Mouse (Mus musculus): ENCODE results near the gene Dcdc2b.
A peak's percentile ranks its signal among the peaks of the same experiment; 100 is the strongest.

The Dcdc2b gene

GRCm38 (mm10) chr4:129578466-129578865 lies 35.6 kb downstream of the Dcdc2b start, which contains the start of gene Fam167b:
Gene Fam167b, minus strand, starts transcription at chr4:129578549.
- no peak for DNase-seq (ENCODE audit: low spot score in 2 of 2)

DNA sequence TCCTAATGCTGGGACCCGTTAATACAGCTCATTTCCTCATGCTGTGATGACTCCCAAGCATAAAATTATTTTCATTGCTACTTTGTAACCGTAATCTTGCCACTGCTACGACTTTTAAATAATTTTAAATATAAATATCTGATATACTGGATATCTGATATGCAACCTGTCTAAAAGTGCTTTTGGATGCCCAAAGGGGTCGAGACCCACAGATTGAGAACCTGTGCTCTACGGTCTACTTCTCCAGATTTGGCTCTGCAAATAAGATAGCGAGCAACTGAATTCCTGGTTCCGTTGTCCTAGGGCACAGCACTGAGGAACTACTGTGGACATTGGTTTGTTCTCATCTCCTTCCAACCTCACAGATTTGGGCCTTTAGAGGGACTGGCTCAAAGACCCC lies 36.4 kb downstream of the Dcdc2b start:
- no peak for DNase-seq (ENCODE audit: low spot score in 2 of 2)

GRCm38 (mm10) chr4:129576863-129577491 lies 37.1 kb downstream of the Dcdc2b start:
- peak; percentile 59 to 79 for DNase-seq (ENCODE audit: low spot score in 2 of 2)

- peak in 1 of 2 experiments; percentile 76 for DNase-seq (ENCODE audit: low spot score in 2 of 2)
Observed at GRCm38 (mm10) chr4:129575171-129575844, 38.7 kb downstream of the Dcdc2b start.

- peak in 1 of 2 experiments; percentile 59 for DNase-seq (ENCODE audit: low spot score in 2 of 2)
Observed at GRCm38 (mm10) chr4:129573430-129573829, 40.6 kb downstream of the Dcdc2b start, which contains the start of gene Lck. Gene Lck, minus strand, starts transcription at chr4:129573641.

- no peak for DNase-seq (ENCODE audit: low spot score in 2 of 2)
Observed at GRCm38 (mm10) chr4:129573093-129573370, 41.0 kb downstream of the Dcdc2b start.

GRCm38 (mm10) chr4:129572236-129573092 lies 41.6 kb downstream of the Dcdc2b start:
- no peak for DNase-seq (ENCODE audit: low spot score in 2 of 2)

- DNase-seq (ENCODE audit: low spot score in 2 of 2): no peak
Observed at GRCm38 (mm10) chr4:129571551-129572084, 42.4 kb downstream of the Dcdc2b start.

GRCm38 (mm10) chr4:129570028-129570427 lies 44.0 kb downstream of the Dcdc2b start:
- DNase-seq (ENCODE audit: low spot score in 2 of 2): no peak

DNA sequence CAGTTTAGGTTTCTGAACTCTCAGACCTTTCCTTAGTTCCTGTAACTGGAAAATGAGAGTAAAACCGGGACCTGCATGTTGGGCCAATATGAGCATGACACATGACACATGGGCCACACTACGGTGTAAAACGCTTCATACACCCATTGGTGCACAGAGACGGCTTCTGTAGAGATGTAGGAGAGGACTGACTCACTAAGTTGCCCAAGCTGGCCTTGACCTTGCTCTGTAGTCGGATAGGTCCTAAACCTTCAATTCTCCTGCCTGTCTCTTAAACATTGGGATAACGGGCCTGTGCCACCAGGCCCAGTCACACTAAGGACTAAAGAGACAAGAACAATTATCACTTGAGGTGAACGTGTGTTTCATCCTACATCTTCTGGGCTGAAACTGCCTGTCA lies 45.7 kb downstream of the Dcdc2b start:
- no peak for DNase-seq (ENCODE audit: low spot score in 2 of 2)

DNA sequence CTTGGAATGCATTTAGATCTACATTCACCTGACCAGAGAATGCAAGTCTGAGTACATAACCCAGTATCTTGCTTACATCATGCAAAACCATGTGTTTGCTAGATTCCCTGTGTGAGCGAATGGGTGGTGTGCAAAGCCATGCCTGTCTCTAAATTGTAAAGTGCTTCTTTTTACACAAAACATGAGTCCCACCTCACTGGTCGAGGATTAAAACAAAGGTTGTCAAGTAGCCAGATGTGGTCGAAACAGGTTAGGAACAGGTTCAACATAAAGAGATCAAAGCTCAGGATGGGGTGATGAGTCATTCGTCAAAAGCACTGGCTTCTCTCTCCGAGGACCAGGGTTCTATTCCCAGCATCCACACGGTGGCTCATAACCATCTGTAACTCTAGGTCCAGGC lies 48.9 kb downstream of the Dcdc2b start:
- no peak for DNase-seq (ENCODE audit: low spot score in 2 of 2)

GRCm38 (mm10) chr4:129563718-129564117 lies 50.3 kb downstream of the Dcdc2b start:
- no peak for DNase-seq (ENCODE audit: low spot score in 2 of 2)

DNA sequence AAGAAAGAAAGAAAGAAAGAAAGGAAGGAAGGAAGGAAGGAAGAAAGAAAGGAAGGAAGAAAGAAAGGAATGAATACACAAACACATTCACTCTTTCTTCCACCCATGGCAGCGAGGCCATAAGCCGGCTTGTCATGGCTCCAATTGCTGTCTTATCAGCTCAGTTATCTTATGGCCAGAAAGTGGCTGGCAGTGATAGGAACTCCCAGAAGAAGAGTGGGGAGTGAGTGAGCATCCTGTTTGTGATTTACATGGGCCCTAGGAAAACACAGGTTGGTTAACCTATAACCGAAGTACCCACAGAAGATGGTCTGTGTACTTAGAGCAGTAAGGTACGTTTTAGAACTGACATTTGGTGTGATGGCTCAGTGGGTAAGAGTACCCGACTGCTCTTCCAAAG lies 52.9 kb downstream of the Dcdc2b start:
- DNase-seq (ENCODE audit: low spot score in 2 of 2): no peak

Measured in spleen, postnatal 10 days (tissue).